Mouse (Mus musculus) spleen, postnatal 14 days (tissue): ENCODE results near the gene Tbc1d5.

ENCODE experiments used
- DNase-seq, 2 experiments: peaks; one replicate each; pipeline ENCODE4 v3.0.0; 2021 to 2022; ENCODE audit warnings: low spot score in 2 of 2

The Tbc1d5 gene

GRCm38 (mm10) chr17:51043869-51044268 is 135.3 kb downstream of the Tbc1d5 start:
- DNase-seq, result no peak

- DNase-seq, result no peak
These were observed 138.3 kb downstream of the Tbc1d5 start for GRCm38 (mm10) chr17:51040861-51041260.

GRCm38 (mm10) chr17:51023227-51023626 is 155.9 kb downstream of the Tbc1d5 start:
- no peak for DNase-seq

GRCm38 (mm10) chr17:51016384-51016783 is 162.8 kb downstream of the Tbc1d5 start:
- no peak for DNase-seq

- no peak for DNase-seq
These were observed 165.2 kb downstream of the Tbc1d5 start for GRCm38 (mm10) chr17:51013908-51014307.

GRCm38 (mm10) chr17:51003179-51003578 is 176.0 kb downstream of the Tbc1d5 start:
- no peak for DNase-seq

GRCm38 (mm10) chr17:50998216-50998615 is 180.9 kb downstream of the Tbc1d5 start:
- DNase-seq, result no peak

GRCm38 (mm10) chr17:50993294-50993993 is 185.7 kb downstream of the Tbc1d5 start:
- DNase-seq, result peak in 1 of 2 experiments; percentile 30

- DNase-seq, result no peak
These were observed 188.3 kb downstream of the Tbc1d5 start for GRCm38 (mm10) chr17:50990770-50991405.

- DNase-seq, result no peak
These were observed 191.2 kb downstream of the Tbc1d5 start for GRCm38 (mm10) chr17:50987935-50988334.

- DNase-seq, result no peak
These were observed 197.2 kb downstream of the Tbc1d5 start for GRCm38 (mm10) chr17:50981933-50982332.

GRCm38 (mm10) chr17:50972142-50972541 is 207.0 kb downstream of the Tbc1d5 start:
- no peak for DNase-seq

- no peak for DNase-seq
These were observed 213.0 kb downstream of the Tbc1d5 start for GRCm38 (mm10) chr17:50966147-50966546.

GRCm38 (mm10) chr17:50954313-50954712 is 224.8 kb downstream of the Tbc1d5 start:
- DNase-seq, result no peak

- DNase-seq, result no peak
These were observed 256.8 kb downstream of the Tbc1d5 start for GRCm38 (mm10) chr17:50922308-50922707.

- no peak for DNase-seq
These were observed 263.9 kb downstream of the Tbc1d5 start for GRCm38 (mm10) chr17:50915216-50915615.

- DNase-seq, result no peak
These were observed 270.4 kb downstream of the Tbc1d5 start for GRCm38 (mm10) chr17:50908568-50909335.

- DNase-seq, result no peak
These were observed 271.0 kb downstream of the Tbc1d5 start for GRCm38 (mm10) chr17:50908160-50908559.

GRCm38 (mm10) chr17:50906630-50907029 is 272.5 kb downstream of the Tbc1d5 start:
- no peak for DNase-seq

GRCm38 (mm10) chr17:50904463-50904862 is 274.7 kb downstream of the Tbc1d5 start:
- DNase-seq, result no peak

GRCm38 (mm10) chr17:50897867-50898266 is 281.3 kb downstream of the Tbc1d5 start:
- no peak for DNase-seq

- DNase-seq, result no peak
These were observed 289.7 kb downstream of the Tbc1d5 start for GRCm38 (mm10) chr17:50889475-50889874.

- DNase-seq, result no peak
These were observed 299.2 kb downstream of the Tbc1d5 start for GRCm38 (mm10) chr17:50879910-50880309.
